Mouse (Mus musculus): ENCODE data around the gene Podn.
"Not testable (repeated sequence)": the region's sequence is repeated elsewhere in the genome, so short reads cannot be mapped to it uniquely, and the experiment has no call there.

Gene Podn

GRCm38 (mm10) chr4:108096345-108096744 is at the start of gene Podn:
Gene Podn, minus strand, starts transcription at chr4:108096445.
- DNase-seq = no peak

DNA sequence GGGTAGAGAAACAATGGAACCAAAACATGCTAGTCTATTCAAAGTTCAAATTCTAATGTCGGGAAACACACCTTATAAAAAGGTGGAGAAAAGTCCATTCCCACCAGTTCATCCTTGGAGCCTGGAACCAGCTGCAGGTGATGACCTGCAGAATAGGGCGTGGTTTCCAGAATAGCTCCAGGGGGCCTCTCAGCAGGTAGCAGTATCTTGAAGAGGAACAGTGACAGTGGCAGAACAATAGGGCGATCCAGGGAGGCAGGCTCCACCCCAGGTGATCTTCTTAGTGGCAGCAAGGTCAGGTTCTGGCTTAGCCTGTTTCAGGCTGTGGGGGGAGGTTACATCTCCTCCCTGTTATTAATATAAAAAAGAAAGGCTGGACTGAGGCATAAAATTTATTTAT is 49.3 kb upstream of the Podn start:
- DNase-seq = not testable (repeated sequence)

DNA sequence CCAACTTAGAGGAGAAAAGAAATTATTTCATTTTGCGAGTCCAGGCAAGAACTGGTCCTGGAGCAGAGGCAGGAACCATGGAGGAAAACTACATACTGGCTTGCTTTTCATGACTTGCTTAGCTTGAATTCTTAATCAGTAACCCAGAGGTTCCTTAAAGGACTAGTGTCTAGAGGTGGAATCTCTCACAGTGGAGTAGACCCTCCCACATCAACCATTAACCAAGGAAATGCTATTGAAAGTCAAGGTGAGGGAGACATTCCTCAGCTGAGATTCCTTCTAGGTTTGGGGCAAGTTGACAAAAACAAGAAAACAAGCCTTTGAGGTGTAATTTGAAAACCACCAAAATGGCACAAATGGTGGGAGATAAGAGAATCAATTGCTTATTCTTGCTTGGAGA is 48.6 kb upstream of the Podn start, which contains the start of gene Scp2:
Gene Scp2 (minus strand): TSS at position 119 of the 400 bp plus-strand sequence.
- no peak for DNase-seq

DNA sequence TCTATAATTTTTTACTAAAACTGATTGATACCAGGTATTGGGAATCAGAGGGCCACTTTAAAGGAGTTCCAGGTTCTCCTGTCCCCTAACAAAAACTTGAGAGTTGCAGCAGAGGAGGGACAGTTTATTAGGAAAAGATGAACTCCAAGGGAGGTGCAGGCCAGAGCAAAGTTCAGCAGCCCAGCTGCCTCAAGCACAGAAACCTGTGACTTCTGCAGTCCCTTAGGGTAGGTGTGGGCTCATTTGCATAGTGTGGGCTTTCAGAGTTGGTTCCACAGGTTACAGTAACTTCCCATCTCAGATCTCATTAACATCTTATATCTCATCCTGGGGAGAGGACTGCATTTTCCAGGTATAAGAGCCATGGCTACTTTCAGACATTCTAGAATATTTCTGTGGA is 47.5 kb upstream of the Podn start:
- no peak for DNase-seq

GRCm38 (mm10) chr4:108143178-108143577 is 46.9 kb upstream of the Podn start:
- DNase-seq = not testable (repeated sequence)

GRCm38 (mm10) chr4:108136938-108137337 is 40.7 kb upstream of the Podn start:
- no peak for DNase-seq

DNA sequence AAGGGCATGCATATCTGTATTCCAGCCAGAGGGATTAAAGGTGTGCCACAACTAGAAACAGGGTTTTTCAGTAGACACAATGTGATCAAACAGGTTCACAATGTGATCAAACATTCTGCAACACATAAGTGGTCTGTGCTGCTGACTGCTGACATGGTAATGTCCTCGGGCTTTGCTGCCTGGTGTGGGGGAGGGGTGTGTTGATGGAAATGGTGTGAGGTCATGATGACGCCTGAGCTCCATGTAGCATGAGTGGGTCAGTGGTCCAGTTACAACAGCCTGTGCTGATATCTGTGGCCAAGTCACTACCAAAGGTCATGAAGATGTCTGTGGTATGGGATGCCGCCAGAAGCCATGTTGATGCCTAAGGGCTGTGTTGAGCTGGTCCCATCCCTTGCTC is 34.2 kb upstream of the Podn start:
- no peak for DNase-seq

DNA sequence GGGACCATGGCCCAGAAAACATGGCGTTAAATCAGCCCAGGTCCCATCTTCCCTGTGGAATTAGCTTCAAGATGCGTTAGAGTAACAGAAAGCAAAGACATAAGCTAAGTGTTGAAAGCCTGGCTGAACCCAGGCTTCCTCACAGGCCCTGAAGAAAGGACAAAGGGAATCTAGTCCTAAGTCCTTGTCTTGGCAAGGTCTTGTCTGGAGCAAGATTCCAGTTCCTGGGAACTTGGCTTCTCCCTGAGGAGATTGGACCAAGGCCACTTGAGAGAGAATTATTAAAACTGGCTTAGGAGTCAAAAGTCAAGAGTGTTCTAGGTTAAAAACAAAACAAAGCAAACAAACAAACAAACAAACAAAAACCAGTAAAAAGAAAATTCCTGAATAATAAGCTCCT is 32.1 kb upstream of the Podn start:
- DNase-seq = no peak

DNA sequence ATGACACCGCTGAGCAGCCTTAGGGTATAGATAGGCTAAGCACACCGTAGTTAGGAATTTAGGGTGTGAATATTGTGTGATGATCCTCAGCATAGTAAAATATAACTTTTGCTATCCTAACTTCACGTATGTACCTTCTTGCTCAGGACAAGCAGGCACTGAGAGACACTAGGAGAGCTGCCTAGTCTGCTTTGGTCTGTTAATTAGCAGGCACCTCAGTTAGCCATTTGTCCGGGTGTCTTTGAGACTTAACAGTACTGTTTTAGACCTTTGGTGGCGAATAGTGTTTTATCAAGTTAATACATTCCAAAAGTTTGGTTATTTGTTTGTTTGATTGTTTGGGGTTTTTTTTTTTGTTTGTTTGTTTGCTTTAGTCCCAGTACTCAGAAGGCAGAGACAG is 31.3 kb upstream of the Podn start:
- no peak for DNase-seq

DNA sequence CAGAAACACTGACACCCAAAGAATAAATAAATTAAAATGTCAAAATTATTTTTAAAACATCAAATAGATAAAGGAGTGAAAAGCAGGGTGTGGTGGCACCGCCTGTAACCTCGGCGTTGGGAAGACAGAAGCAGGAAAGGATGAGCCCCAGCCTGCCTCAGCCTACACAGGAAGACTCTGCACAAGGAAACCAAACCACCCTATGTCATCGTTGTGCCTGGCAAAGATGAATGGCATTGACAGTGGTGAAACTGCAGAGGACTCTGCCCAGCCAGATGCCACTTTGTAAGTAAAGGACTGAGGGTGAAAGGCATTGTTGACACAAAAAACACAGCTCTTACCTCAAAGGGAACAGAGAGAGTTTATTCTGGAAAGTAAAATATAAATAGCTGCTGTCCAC is 30.0 kb upstream of the Podn start:
- DNase-seq = no peak

GRCm38 (mm10) chr4:108124104-108124503 is 27.9 kb upstream of the Podn start:
- no peak for DNase-seq

DNA sequence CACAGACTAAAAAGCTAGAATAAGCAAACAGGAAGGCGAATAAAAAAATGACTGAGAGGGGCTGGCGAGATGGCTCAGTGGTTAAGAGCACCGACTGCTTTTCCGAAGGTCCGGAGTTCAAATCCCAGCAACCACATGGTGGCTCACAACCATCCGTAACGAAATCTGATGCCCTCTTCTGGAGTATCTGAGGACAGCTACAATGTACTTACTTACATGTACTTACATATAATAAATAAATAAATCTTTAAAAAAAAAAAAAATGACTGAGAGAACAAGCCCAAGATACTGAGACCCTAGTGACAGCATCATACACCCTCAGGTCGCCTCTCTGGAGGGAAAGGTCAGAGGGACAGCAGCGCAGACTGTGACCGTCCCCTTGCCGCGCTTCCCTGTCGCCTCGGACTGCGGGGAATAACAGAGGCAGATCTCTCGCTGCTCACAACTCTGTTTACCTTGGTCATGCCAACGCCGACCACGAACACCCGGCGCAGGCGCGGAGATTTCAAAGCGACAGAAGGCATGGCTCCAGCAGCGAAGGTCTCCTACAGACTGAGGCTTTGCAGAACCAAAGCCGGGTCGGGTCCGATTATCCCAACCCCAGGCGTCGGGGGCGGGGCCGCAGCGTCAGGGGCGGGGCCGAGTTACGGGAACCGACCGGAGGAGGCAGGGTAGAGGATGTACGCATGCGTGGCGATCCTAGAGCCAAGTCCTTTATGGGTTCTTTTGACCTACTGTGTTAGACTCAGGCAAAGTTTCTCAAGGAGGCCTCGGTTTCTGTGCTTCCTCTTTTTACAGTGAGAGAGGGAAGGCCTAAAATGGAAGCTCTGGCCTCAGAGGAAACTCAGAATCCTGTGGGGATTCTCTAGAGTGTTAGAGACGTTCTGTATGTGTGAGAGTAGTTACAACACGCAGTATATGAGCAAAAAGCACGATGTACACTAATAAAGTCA is 22.0 kb upstream of the Podn start:
- peak; percentile 90 for DNase-seq

GRCm38 (mm10) chr4:108117488-108117887 is 21.2 kb upstream of the Podn start:
- peak; percentile 8 for DNase-seq

DNA sequence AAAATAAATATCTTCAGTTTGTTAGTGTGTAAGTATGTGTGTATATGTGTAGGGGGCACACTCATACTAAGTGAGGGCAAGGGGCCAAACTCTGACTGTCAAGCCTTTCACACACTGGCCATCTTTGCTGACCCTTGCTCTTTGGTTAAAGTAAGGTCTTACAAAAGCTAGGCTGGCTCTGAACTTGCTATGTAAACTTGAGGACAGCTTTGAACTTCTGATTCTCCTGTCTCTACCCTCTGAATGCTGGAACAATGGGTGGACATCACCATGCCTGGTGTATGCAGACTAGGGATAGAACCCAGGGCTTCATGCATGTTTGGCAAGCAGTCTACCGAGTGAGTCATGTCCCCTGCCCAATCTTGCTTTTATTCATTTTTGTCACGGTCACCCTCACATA is 20.2 kb upstream of the Podn start:
- no peak for DNase-seq

GRCm38 (mm10) chr4:108110706-108111105 is 14.5 kb upstream of the Podn start:
- no peak for DNase-seq

DNA sequence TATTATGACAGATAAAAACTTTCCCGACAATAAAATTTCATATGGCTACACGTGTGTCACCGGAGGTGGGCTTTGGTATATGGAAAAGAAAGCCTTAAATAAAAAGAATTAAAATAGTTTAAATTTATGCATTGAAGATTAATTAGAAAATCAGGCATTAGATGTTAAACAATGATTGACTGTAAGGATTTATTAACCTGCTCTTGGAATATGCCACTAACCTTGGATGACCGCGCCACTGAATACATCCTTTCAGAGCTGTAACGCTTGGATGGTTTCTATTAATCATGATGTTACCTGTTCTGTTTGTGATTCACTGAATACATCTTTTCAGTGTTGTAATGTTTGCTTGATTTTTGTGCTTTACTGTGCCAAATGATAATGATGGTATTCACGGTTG is 13.5 kb upstream of the Podn start:
- DNase-seq = no peak

- no peak for DNase-seq
These were observed 3.4 kb downstream of the Podn start for GRCm38 (mm10) chr4:108092741-108093397.

- DNase-seq = no peak
These were observed 12.3 kb downstream of the Podn start for GRCm38 (mm10) chr4:108083993-108084392.

GRCm38 (mm10) chr4:108083032-108083735 is 13.1 kb downstream of the Podn start:
- no peak for DNase-seq

DNA sequence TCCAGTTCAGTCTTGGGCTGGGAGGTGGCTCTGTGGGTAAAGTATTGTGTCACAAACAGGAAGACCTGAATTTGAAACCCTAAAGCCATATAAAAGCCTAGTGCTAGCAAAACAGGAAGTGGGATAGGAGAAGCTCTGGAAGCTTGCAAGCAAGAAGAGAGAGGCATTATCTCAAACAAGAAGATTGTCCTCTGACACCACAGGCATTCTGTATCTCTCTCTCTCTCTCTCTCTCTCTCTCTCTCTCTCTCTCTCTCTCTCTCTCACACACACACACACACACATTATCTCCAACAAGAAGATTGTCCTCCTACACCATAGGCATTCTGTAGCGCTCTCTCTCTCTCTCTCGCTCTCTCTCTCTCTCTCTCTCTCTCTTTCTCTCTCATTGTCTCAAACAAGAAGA is 13.8 kb downstream of the Podn start:
- DNase-seq = no peak

GRCm38 (mm10) chr4:108080876-108081275 is 15.4 kb downstream of the Podn start:
- DNase-seq = no peak

- no peak for DNase-seq
These were observed 16.5 kb downstream of the Podn start for GRCm38 (mm10) chr4:108079762-108080161.

- DNase-seq = not testable (repeated sequence)
These were observed 17.1 kb downstream of the Podn start for GRCm38 (mm10) chr4:108079191-108079590.

All from right cerebral cortex, postnatal 4 days (tissue).